Mouse (Mus musculus) layer of hippocampus, adult 9-10 months (tissue): ENCODE measurements around the gene Matn3.
"Not testable (repeated sequence)": the region's sequence is repeated elsewhere in the genome, so short reads cannot be mapped to it uniquely, and the experiment has no call there.

Experiments
- DNase-seq: peaks from one replicate; pipeline ENCODE4 v3.0.0; 2022; ENCODE audit warnings: low spot score

The Matn3 gene

GRCm38 (mm10) chr12:8936210-8936609 lies 11.5 kb upstream of the Matn3 start:
- DNase-seq, result not testable (repeated sequence)

GRCm38 (mm10) chr12:8939490-8939889 lies 8.2 kb upstream of the Matn3 start:
- DNase-seq, result no peak

- DNase-seq, result no peak
Measured at GRCm38 (mm10) chr12:8940011-8941005, 7.4 kb upstream of the Matn3 start.

- no peak for DNase-seq
Measured at GRCm38 (mm10) chr12:8941131-8941615, 6.6 kb upstream of the Matn3 start.

- no peak for DNase-seq
Measured at GRCm38 (mm10) chr12:8941699-8942392, 5.9 kb upstream of the Matn3 start.

- no peak for DNase-seq
Measured at GRCm38 (mm10) chr12:8947163-8947562, 566 bp upstream of the Matn3 start.

GRCm38 (mm10) chr12:8953136-8953535 lies 5.4 kb downstream of the Matn3 start:
- DNase-seq, result no peak

- DNase-seq, result no peak
Measured at GRCm38 (mm10) chr12:8954161-8954561, 6.4 kb downstream of the Matn3 start.

GRCm38 (mm10) chr12:8961607-8962316 lies 14.0 kb downstream of the Matn3 start:
- DNase-seq, result no peak

- no peak for DNase-seq
Measured at GRCm38 (mm10) chr12:8969828-8970227, 22.1 kb downstream of the Matn3 start.

- peak; percentile 72 for DNase-seq
Measured at GRCm38 (mm10) chr12:8973820-8974465, 26.2 kb downstream of the Matn3 start, which contains the start of gene Wdr35. Gene Wdr35 (plus strand): TSS chr12:8973892.

- DNase-seq, result no peak
Measured at GRCm38 (mm10) chr12:8975076-8975475, 27.3 kb downstream of the Matn3 start.

- DNase-seq, result no peak
Measured at GRCm38 (mm10) chr12:8993231-8993630, 45.5 kb downstream of the Matn3 start.

GRCm38 (mm10) chr12:8998318-8998717 lies 50.6 kb downstream of the Matn3 start:
- no peak for DNase-seq

- DNase-seq, result peak; percentile 45
Measured at GRCm38 (mm10) chr12:9002038-9002648, 54.4 kb downstream of the Matn3 start.

- DNase-seq, result no peak
Measured at GRCm38 (mm10) chr12:9007146-9007545, 59.4 kb downstream of the Matn3 start.

- DNase-seq, result no peak
Measured at GRCm38 (mm10) chr12:9007811-9008210, 60.1 kb downstream of the Matn3 start.

- no peak for DNase-seq
Measured at GRCm38 (mm10) chr12:9010311-9010710, 62.6 kb downstream of the Matn3 start.

GRCm38 (mm10) chr12:9016376-9016775 lies 68.6 kb downstream of the Matn3 start:
- no peak for DNase-seq

GRCm38 (mm10) chr12:9020431-9020830 lies 72.7 kb downstream of the Matn3 start:
- DNase-seq, result no peak

- DNase-seq, result no peak
Measured at GRCm38 (mm10) chr12:9020986-9021385, 73.3 kb downstream of the Matn3 start.
